Mouse (Mus musculus): ENCODE results near the gene Spef1. TPM values are rescaled to one million over a fixed set of nuclear protein-coding genes. Genes with fewer than 3 reads are reported as not detected.
A peak's percentile ranks its signal among the peaks of the same experiment; 100 is the strongest.

Spef1 gene
- polyA plus RNA-seq, 1 experiment from 2014 or later: 1.1 TPM

DNA sequence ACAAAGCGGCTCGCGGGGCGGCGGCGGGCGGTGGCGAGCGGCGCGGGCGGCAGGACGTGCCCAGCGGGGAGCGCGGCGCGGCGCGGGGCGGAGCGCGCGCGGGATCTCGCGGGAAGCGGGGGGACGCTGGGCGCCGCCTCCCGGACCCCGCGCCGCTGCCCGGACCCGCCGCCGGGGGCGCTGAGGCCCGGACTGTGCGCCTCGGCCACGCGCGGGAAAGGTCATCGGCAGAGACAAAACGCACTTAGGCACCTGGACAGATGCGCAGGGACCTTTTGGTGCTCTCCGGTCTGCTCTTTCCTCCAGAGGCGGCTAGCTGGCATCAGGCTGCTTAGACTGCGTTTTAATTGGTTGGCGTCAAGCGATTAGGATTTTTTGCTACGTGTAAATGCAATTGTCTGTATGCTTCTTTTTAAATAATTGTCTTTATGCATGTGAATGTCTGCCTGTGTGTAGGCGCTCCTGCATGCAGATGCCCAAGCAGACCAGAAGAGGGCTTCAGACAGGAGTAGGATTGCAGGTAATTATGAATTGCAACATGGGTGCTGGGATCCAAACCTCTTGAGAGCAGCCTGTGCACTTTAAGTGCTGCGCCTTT is 7.0 kb downstream of the Spef1 start, which contains the start of gene Cenpb:
TSS of gene Cenpb (minus strand) at position 78 of the 598 bp plus-strand sequence.
- 3% methylated on average over 37 of the region's 57 CpGs for WGBS (ENCODE audit: insufficient replicate concordance)
- 0 out of 2 replicates have a peak, but pooled peaks cover 2% of the 10 kb centered on the region for H3K27me3 ChIP-seq (replicated peaks)
- H3K4me1 ChIP-seq: peaks cover 45% of the 10 kb centered on the region
- peak; percentile 83 for ATAC-seq
- peak within 1 kb of the TSS; percentile 90 for H3K9ac ChIP-seq
- peaks cover 27% of the 10 kb centered on the region for H3K36me3 ChIP-seq
- H3K4me3 ChIP-seq: peak within 1 kb of the TSS; percentile 75
- peak within 1 kb of the TSS; percentile 83 for H3K27ac ChIP-seq
- H3K4me2 ChIP-seq: peak within 1 kb of the TSS; percentile 98
- H3K9me3 ChIP-seq (replicated peaks): no peaks in the 10 kb centered on the region

DNA sequence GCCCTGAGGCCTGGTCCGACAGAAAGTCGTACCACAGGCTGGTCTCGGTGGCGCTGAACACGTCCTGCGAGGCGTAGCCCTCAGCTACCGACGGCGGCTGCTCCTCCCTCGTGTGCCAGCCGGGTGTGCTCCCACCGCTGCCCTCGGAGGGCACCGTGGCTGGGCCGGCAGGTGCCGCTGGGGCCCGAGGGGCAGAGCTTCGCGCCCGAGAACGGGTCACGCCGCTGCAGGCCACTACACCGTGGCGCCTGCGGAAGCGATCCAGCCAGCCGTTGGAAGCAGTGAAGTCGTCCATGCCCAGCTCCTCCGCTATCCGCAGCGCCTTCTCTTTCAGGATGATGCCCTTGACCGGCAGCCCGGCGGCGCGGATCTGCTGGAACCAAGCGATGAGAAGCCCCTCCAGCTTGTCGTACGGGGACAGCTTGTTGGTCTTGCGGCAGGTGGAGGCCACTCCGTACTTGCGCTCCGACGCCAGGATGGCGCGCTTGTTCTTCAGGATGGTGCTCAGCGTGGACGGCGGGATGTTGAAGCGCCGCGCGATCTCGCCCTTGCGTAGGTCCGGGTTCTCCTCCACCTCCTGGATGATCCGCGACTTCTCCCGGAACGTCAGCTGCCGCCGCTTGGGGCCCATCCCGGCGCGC is 7.7 kb downstream of the Spef1 start:
- Histone ChIP-seq H3K9ac (peak overlapping the region; percentile 90), H3K27me3 (replicated peaks) (peaks cover 2% of the 10 kb centered on the region; the same call in 1 of the 2 replicates), H3K27ac (peak overlapping the region; percentile 83), H3K4me3 (peak overlapping the region; percentile 75), H3K4me2 (peak overlapping the region; percentile 98), H3K4me1 (peaks cover 52% of the 10 kb centered on the region), H3K9me3 (replicated peaks) (no peaks in the 10 kb centered on the region), H3K36me3 (peaks cover 27% of the 10 kb centered on the region)
- ATAC-seq: peak; percentile 65
- WGBS (ENCODE audit: insufficient replicate concordance): 1% methylated on average over 67 of the region's 67 CpGs

DNA sequence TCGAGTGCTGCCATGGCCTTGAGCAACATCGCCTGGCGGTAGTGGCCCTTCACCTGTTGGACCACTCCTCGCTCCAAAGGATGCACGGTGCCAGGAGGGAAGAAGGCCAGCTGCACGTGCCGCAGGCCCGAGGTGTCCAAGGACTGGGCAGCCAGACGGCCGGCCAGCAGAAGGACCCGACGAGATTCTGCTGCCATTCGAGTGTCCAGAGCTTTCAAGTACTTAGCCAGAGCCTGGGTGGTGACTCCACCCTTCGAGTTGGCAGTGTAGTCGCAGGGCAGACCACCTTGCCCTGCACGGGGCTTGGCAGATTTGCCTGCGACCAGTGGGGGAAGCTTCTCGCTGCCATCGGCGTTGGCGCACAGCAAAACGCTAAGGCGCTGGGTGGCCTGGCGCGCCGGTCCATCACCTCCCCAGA is 8.2 kb downstream of the Spef1 start:
- WGBS (ENCODE audit: insufficient replicate concordance): 45% methylated on average over 26 of the region's 26 CpGs
- Histone ChIP-seq H3K4me1 (peaks cover 56% of the 10 kb centered on the region), H3K9me3 (replicated peaks) (no peaks in the 10 kb centered on the region), H3K4me3 (peak overlapping the region; percentile 75), H3K9ac (peak overlapping the region; percentile 90), H3K27ac (peak overlapping the region; percentile 83), H3K4me2 (peak overlapping the region; percentile 98), H3K27me3 (replicated peaks) (peaks cover 7% of the 10 kb centered on the region), H3K36me3 (peaks cover 27% of the 10 kb centered on the region)
- ATAC-seq: no peak

DNA sequence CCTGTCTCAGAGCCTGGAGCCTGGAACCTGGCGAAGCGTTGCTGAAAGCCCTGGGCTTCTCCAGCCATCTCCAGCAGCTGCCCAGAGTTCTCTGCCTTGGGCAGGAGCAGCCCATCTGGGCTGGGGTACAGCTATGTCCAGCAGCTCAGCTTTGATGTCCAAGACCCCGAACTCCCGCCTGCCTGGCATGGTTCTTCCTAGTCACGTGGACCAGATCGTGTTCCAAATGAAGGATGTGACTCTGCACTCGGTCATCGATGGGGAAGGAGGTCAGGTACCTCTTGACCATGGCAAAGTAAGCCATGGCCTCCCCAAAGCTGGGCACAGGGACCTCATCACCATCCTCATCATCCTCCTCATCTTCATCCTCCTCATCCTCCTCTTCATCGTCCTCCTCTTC is 9.2 kb downstream of the Spef1 start:
- H3K9ac ChIP-seq: peak overlapping the region; percentile 90
- WGBS (ENCODE audit: insufficient replicate concordance): 84% methylated on average over 9 of the region's 9 CpGs
- peak overlapping the region; percentile 75 for H3K4me3 ChIP-seq
- peak overlapping the region; percentile 21; the same call in 1 of the 2 replicates for H3K27ac ChIP-seq
- H3K9me3 ChIP-seq (replicated peaks): no peaks in the 10 kb centered on the region
- H3K27me3 ChIP-seq (replicated peaks): peaks cover 16% of the 10 kb centered on the region
- no peak for ATAC-seq
- peaks cover 56% of the 10 kb centered on the region for H3K4me1 ChIP-seq
- H3K36me3 ChIP-seq: peaks cover 27% of the 10 kb centered on the region
- peak overlapping the region; percentile 98 for H3K4me2 ChIP-seq

DNA sequence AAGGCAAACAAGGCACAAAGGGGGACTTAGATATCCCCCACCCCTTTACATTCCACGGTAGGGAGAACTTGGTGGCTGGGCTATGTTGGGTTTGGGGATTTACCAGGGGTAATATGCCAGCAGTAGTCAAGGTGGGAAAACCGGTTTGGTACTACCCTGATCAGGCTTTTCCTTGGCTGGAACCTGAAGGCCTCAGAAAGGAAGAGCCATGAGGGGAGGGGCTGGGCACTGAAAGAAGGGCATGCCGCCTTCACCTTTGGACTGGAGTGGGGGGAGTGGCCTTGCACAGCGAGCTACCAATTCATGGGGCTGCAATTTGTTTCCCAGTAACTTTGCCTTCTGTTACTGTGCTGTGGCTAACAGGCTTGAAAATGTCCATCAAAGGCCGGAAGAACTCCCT is 10.6 kb downstream of the Spef1 start:
- Histone ChIP-seq H3K36me3 (peaks cover 27% of the 10 kb centered on the region), H3K4me2 (peak overlapping the region; percentile 98; the same call in 1 of the 2 replicates), H3K4me1 (peaks cover 71% of the 10 kb centered on the region), H3K9me3 (replicated peaks) (no peaks in the 10 kb centered on the region), H3K27ac (0 out of 2 replicates have a peak overlapping the region, but pooled peaks have one; percentile 8), H3K27me3 (replicated peaks) (peaks cover 31% of the 10 kb centered on the region), H3K4me3 (no peak overlapping the region), H3K9ac (no peak overlapping the region)
- WGBS (ENCODE audit: insufficient replicate concordance): 68% methylated on average over 5 of the region's 5 CpGs
- ATAC-seq: no peak

DNA sequence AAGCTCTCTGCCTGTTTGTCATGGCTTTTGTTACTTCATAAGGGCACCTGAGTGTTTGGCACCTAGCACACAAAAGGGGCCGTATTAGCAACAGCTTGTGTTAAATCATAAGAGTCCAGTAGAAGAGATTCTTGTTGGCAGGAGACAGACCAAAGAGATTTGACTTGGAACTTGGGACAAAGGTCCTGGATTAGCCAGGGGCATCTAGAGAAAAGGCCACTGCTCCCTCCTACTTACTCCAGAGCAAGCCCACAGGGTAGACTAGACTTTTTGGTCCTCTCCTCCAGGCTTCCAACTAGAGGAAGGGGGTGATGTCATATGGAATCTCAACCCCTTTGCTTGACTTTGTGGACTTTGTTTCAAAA is 11.2 kb downstream of the Spef1 start:
- Histone ChIP-seq H3K27ac (no peak overlapping the region; the same call in 1 of the 2 replicates), H3K36me3 (peaks cover 27% of the 10 kb centered on the region), H3K9ac (no peak overlapping the region), H3K4me1 (peaks cover 73% of the 10 kb centered on the region), H3K4me2 (no peak overlapping the region), H3K4me3 (no peak overlapping the region), H3K9me3 (replicated peaks) (no peaks in the 10 kb centered on the region), H3K27me3 (replicated peaks) (peaks cover 36% of the 10 kb centered on the region)
- no peak for ATAC-seq
- WGBS (ENCODE audit: insufficient replicate concordance): 90% methylated on average over 1 of the region's 1 CpGs

DNA sequence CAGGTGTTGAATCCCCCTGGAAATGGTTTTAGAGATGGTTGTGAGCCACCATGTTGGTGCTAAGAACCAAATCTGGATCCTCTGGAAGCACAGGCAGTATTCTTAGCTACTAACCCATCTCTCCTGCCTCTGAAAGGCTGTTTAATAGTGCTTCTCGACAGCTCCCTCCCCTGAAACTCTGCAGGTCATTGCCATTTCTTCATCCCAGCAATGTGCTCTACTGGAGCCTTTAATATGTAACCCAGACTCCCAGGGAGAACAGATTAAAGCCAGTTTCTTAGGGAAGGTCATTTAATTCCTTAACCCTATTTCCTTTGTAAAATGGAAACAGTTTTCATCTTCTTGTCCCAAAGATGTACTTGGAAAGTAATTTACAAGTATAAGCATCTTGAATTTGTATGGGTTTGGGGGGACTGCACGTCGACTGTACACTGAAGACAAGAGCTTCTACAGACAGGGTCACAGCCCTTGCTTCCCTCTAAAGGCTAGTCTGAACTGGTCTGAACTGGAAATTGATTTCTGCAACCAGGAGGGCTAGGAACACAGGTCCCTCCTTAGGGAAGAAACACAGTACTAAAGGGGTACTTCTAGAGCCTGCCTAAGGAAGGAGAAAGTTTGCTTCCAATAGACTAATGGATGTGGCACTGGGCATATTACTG is 11.7 kb downstream of the Spef1 start:
- no peak for ATAC-seq
- Histone ChIP-seq H3K27me3 (replicated peaks) (peaks cover 41% of the 10 kb centered on the region), H3K4me3 (no peak overlapping the region), H3K9ac (no peak overlapping the region), H3K36me3 (peaks cover 27% of the 10 kb centered on the region), H3K9me3 (replicated peaks) (no peaks in the 10 kb centered on the region), H3K4me1 (peaks cover 71% of the 10 kb centered on the region), H3K4me2 (no peak overlapping the region), H3K27ac (no peak overlapping the region; the same call in 1 of the 2 replicates)
- WGBS (ENCODE audit: insufficient replicate concordance): 78% methylated on average over 3 of the region's 3 CpGs

DNA sequence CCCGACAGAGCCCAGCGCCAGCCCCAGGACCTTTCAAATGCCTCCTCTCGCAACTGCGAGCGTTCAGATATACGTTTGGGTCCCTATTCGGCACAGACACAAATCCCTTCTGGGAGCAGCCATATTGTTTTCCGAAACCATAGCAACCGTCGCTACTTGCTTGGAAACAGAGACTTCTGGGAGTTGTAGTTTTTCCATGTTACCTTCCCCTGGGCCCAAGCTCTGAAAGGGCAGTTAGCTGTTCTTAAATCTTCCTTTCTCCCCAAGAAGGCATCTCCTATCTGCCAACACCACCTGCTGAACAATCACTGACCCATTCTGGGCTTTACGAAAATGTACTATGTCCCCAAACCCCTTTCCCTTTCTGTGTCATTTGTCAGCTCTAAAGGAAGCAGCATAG is 12.4 kb downstream of the Spef1 start:
- Histone ChIP-seq H3K4me2 (peak overlapping the region; percentile 72), H3K27me3 (replicated peaks) (peaks cover 48% of the 10 kb centered on the region), H3K4me3 (peak overlapping the region; percentile 46), H3K4me1 (peaks cover 67% of the 10 kb centered on the region), H3K9me3 (replicated peaks) (no peaks in the 10 kb centered on the region), H3K27ac (no peak overlapping the region), H3K9ac (0 out of 2 replicates have a peak overlapping the region, but pooled peaks have one; percentile 3), H3K36me3 (peaks cover 27% of the 10 kb centered on the region)
- peak; percentile 13; the same call in 1 of the 2 replicates for ATAC-seq
- WGBS (ENCODE audit: insufficient replicate concordance): 3% methylated on average over 11 of the region's 11 CpGs

DNA sequence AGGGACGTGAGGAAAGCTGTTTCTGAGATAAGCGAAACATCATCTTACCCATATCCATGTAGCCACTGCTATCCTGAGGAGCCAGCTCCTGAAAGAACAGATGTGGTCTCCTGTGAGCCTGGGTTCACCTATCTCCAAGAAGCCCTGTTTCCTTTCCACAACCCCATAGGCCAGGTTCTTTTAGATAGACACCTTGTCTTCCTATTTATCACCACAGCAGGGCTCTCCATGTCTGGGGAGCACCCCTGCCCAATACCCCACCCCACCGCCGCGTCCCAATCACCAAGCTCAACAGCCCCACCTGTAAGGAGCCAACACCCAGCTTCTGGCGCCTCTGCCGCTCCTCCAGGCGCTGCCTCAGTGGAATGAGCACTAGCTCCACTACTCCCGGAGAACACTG is 14.8 kb downstream of the Spef1 start:
- Histone ChIP-seq H3K4me1 (peaks cover 45% of the 10 kb centered on the region), H3K9me3 (replicated peaks) (no peaks in the 10 kb centered on the region), H3K36me3 (peaks cover 16% of the 10 kb centered on the region), H3K27ac (no peak overlapping the region), H3K4me3 (no peak overlapping the region), H3K4me2 (no peak overlapping the region), H3K27me3 (replicated peaks) (peaks cover 70% of the 10 kb centered on the region), H3K9ac (no peak overlapping the region)
- WGBS (ENCODE audit: insufficient replicate concordance): 19% methylated on average over 9 of the region's 9 CpGs
- peak; percentile 50 for ATAC-seq

DNA sequence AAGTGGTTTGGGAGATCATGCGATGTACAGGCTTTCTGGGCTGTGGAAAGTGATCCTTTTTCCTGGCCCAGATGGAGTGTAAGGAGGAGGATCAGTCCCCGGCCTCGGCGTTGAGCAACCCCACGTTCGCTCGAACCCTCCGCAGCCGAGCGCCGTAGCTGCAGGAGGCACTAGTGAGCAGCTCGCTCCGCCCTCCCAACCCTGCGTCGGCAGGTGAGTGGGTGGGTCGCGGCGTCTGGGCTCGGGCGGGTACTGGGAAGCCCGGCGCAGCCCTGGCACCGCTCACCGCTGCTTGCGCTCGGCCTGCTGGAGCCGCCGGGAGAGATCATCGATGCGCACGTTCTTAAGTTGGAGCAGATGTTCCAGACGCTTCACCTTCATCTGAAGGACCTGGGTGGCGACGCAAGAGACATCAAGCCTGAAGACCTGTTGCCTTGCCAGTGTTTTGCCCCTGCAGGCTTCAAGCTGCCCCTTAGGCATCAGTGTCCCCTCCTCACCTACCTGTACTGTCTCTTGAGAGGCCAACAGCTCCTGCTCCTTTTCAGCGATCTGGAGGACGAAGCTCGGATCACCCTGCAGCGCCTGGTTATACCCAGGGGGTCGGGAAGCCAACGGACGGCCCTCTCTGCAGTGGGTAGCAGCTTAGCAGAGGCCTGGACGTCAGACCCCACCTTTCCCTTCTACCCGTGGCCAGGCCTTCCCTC is 15.5 kb downstream of the Spef1 start:
- Histone ChIP-seq H3K4me3 (peak overlapping the region; percentile 32), H3K36me3 (peaks cover 9% of the 10 kb centered on the region; the same call in 1 of the 2 replicates), H3K27me3 (replicated peaks) (peaks cover 70% of the 10 kb centered on the region), H3K9me3 (replicated peaks) (no peaks in the 10 kb centered on the region), H3K4me2 (peak overlapping the region; percentile 57), H3K27ac (no peak overlapping the region), H3K9ac (no peak overlapping the region), H3K4me1 (peaks cover 37% of the 10 kb centered on the region)
- ATAC-seq: no peak
- 5% methylated on average over 43 of the region's 43 CpGs for WGBS (ENCODE audit: insufficient replicate concordance)

DNA sequence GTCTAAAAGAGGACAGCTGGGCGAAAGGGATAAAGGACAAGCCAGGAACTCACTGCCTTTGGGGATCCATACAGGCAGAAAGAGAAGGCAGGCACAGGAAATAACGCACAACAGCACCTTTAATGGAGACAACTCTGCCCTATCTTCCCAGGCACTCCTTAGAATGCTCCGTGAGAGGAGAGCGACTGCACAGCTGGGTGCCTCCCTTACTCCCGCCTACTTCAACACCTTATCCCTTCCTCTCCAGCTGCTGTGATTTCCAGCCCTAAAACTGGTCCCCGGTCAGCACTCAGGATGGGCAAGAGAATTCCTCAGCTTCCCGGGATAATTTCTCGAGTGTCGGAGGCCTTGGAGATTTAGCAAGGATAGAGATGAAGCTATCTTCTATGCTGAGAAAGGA is 16.1 kb downstream of the Spef1 start:
- H3K4me1 ChIP-seq: peaks cover 34% of the 10 kb centered on the region
- peak overlapping the region; percentile 32; the same call in 1 of the 2 replicates for H3K4me3 ChIP-seq
- H3K9me3 ChIP-seq (replicated peaks): no peaks in the 10 kb centered on the region
- peaks cover 75% of the 10 kb centered on the region for H3K27me3 ChIP-seq (replicated peaks)
- H3K9ac ChIP-seq: no peak overlapping the region
- peak overlapping the region; percentile 57 for H3K4me2 ChIP-seq
- WGBS (ENCODE audit: insufficient replicate concordance): 14% methylated on average over 9 of the region's 9 CpGs
- H3K36me3 ChIP-seq: peaks cover 3% of the 10 kb centered on the region; the same call in 1 of the 2 replicates
- no peak for ATAC-seq
- no peak overlapping the region for H3K27ac ChIP-seq

All from liver, embryonic 12.5 days (tissue).